Mouse (Mus musculus) T-helper 17 cell (primary cell): ENCODE results near the gene Atp2b1.

ENCODE experiments used
- in situ Hi-C, 2 experiments: fragments of 300-600 bp; cut with MboI, MseI; formaldehyde crosslinking; loops; 1 replicate in 1 of 2; 2 replicates in 1 of 2; pipeline ENCODE4 v1.15.1; 2025; ENCODE audit warnings: high pct_unique_total_duplicates in 2 of 2

Gene Atp2b1

DNA sequence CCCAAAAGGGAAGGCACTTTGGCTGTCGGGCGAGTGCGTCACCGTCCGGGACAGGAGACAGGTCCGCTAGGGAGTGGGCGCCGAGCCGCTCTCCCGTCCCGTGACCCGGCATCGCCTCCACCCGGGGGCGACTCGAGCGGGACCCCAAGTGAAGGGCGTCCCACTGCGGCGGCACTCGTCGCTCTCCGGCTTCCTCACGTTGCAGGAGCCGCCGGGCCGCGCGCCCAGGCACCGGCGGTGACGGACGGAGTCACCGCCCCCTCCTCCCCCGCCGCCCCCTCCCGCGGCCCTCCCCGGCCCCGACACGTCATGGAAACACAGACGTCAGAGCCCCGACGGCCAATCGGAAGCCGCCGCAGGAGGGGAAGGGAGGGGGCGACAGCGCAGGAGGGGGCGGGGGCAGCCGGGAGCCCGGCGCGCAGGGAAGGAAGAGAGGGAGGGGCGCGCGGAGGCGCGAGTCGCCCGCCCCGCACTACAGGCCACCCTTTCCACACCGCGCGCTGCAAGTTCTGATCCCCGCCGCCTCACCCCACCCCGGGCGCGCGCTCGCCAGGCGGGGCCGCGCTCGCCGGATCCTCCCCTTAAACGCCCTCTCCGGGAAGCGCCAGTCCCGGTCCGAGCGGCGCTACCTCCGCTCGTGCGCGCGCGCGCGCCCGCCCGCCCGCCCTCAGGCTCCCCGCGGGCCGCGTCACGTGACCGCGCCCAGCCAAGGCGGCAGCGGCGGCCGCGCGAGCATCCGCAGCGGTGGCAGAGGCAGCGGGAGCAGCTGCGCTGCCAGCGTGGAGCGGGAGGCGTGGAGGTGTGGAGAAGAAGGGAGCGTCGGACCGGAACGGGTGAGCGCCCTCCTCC is at the start of gene Atp2b1:
Gene Atp2b1, plus strand, starts transcription at position 446 of the 849 bp plus-strand sequence.
- in situ Hi-C loops: loop anchor here in 1 of 2 experiments (25.0 kb wide), 1 partner anchor 177 kb away; no protein-coding TSS in a partner anchor

DNA sequence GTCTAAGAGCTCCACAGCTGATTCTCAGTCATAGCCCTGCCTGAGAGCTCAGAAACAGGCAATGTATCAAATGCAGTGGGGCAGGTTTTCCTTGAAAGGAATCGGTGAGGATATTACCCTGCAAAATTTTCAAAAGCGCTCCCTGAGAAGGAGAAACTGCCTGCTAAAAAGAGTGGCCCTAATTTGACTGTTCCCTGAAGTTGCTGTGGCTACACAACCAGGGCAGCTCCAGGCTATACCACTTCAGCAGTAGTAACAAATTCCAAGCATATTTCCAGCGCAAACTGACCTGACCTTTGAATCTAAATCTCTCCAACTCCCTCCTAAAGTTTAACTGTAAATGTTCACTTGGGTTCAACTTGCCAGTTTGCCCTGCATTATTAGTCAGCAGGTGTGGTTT is 49.4 kb upstream of the Atp2b1 start:
- in situ Hi-C loops: loop anchor here in 1 of 2 experiments (5.0 kb wide), 1 partner anchor 622 kb away; no protein-coding TSS in a partner anchor

DNA sequence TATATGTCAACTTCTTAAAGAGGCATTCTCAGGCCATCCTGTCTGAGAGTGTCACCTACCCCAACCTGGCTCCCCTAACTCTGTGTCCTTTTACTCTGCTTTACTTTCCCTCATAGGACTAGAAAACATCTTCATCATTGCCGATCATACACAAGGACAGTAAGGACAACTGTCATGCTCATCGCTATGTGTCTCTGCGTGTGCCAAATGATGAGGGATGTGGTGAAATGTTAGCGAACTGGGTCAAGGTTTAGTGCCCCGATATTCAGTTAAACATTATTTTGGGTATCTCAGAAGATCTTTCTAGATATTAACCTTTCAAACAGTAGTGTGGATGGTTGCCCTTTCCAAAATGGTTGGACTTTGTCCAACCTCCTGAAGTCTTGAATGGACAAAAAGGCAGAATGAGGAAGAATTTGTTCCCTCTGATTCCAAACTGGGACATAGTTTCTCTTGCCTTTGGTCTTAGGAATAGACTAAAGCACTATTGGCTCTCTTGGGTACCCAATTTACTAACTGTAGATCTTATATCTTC is 47.3 kb upstream of the Atp2b1 start:
- in situ Hi-C loops: loop anchor here in 1 of 2 experiments (5.0 kb wide), 1 partner anchor 620 kb away; no protein-coding TSS in a partner anchor

DNA sequence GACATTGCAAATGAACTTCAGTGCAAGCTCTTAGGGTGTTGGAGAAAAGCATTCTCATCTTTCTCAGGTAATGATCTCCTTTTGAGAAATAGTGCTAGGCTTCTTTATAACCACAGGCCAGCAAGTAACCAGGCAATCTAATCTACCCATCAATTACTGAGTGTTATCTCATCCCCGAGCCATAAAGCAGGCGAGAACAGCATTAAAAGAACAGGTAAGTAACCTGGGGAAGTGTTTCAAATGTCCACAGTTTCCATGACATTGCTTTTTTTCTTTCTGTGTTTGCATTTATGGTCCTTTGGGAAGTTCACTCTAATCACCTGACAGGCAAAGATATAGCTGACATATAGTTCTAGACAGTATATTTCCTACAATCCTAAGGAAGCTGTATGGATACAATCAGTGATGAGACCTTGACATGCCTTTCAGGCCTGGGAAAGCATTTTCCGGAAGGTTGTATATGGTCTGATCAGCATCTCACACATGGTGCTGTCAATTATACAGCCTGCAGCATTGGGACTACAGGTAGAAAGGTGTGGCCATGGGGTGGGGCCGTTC is 45.8 kb upstream of the Atp2b1 start:
- in situ Hi-C loops: loop anchor here in 1 of 2 experiments (5.0 kb wide), 1 partner anchor 619 kb away; no protein-coding TSS in a partner anchor

DNA sequence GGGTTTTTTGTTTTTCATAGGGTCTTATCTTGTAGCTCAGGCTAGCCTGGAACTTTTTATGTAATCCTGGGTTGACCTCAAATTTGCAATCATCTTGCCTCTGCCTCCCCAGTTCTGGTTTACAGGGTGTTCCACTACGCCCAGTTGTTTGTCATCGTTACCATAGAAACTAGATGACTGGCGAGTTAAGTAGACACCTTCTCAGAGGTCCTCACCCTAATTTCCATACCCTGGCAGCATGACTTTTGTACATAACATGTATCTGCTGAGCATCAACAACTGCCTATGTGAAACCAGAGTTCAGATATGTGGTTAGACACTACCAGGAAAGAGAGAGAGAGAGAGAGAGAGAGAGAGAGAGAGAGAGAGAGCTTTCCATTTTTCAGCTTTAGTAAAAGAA is 36.4 kb upstream of the Atp2b1 start:
- in situ Hi-C loops: no loop called here

DNA sequence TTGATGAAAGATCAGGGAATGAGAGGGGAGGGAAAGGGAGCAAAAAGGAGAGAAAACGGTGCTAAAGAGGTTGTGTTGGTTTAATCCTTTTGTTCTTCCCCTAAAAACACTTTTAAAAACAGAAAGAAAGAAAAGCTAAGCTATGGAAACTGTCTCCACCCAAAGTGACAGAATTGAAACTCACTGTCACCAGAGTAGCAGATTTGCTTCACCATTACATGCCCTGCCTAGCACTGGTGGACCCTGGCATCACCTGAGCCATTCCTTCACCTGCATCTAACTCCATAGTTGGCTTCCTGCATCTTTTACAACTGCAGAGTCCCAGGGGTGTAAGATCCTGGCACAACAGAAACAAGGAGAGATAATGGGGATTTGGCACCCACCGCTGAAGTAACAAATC is 35.6 kb upstream of the Atp2b1 start:
- in situ Hi-C loops: no loop called here

DNA sequence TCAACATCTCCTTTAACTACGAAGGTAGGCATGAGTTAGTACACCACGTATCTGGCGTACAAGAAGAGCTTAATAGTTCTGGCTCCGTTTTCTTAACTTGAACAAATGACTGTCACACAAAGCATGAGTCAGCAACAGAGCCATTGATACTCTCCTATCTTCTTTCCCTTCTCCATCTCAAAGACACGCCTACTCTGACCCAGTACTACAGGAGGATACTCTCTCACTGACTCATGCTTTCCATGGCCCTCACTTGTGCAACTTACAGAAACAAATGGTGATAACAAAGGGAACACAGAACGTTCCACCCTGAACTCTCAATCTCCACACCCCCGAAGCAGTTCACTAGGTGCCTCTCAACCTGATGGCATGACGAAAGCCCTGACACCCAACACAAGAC is 34.1 kb upstream of the Atp2b1 start:
- in situ Hi-C loops: no loop called here

DNA sequence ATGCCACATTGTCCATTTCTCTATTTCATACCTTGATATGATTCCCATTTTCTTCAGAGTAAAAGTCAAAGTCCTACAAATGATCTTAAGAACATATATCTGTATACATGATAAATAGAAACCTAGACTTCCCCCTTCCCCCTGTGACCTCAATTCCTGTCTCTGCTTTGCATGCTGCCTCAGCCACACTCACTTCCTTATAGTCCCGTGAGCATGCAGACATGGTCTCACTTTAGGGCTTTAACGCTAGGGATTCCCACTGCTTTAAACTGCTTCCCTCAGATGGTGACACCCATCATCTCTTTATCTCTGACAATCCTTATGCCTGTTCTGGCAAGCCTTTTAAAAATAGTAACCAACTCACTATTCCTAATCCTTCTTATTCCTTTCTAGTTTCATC is 33.5 kb upstream of the Atp2b1 start:
- in situ Hi-C loops: no loop called here

DNA sequence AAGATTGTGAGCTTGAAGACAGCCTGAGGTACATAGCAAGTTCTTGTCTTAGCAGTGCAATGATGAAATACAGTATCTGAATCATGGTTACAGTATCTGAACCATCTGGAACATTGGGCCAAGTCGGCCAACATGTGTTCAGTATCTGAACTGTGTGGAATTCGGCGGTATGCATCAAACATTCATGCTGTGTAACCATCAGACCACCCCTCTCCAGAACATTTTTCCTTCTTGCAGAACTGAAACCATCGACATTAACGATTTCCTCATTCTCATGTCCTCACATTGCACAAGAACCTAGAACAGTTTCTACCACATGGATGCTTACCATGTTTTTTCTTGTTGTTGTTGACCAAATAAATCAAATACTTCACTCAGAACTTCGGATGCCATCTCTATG is 32.7 kb upstream of the Atp2b1 start:
- in situ Hi-C loops: no loop called here

DNA sequence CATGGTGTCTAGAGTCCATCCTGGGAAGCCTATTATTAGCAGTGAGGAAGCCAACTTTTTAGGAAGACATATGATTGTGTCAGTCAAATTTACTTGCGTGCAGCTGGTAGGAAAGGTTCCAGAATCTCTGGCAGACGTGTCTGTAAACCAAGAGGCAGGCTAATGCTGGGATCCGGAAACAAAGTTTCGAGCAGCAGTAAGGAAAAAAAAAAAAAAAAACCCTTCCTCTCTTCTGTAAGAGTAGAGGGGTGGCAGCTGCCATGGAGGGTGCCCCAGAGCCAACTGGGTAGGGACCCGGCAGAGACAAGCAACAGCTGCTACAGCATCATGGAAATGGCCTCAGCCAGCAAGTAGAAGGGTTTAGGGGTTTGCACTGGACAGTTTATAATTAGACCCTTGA is 31.6 kb upstream of the Atp2b1 start:
- in situ Hi-C loops: no loop called here

DNA sequence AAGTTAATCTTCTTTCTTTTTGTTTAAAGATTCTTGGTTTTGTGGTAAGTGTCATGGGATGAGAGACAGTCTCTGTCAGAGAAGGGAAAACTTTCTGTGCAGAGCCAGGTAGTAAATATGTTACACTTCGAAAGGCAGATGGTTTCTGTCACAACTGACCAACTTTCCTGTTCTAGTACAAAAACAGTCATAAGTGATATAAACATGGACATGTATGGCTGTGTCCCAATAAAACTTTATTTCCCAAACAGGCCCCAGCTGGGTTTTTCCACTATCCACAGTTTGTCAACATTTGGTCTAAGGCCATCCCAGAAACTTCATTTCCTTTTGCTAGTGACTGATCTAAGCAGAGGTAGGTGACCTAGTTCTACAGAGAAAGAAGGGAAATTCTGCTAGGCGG is 29.8 kb upstream of the Atp2b1 start:
- in situ Hi-C loops: no loop called here

DNA sequence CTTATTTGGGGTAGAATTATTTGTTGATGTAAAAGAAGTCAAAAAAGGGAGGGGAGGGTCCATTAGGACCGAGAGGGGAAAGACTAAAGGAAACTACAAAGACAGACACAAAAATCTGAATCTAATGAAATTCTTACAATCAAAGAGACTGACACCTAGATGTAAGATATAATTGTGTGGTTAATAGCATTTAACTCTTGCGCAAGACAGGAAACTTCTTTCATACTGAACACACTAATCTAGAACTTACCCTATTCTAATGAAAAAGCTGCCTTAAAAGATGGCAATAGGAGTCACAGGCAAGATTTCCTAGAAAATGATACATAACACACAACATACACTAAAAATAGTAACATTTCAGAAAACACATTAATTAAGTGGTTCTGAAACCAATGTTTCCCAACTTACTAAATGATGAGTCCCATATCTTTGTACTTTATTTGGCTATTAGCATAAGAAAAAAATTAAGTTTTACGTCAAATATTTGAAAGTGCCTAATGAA is 27.4 kb upstream of the Atp2b1 start:
- in situ Hi-C loops: loop anchor here in 1 of 2 experiments (5.0 kb wide), 1 partner anchor 100 kb away; no protein-coding TSS in a partner anchor

DNA sequence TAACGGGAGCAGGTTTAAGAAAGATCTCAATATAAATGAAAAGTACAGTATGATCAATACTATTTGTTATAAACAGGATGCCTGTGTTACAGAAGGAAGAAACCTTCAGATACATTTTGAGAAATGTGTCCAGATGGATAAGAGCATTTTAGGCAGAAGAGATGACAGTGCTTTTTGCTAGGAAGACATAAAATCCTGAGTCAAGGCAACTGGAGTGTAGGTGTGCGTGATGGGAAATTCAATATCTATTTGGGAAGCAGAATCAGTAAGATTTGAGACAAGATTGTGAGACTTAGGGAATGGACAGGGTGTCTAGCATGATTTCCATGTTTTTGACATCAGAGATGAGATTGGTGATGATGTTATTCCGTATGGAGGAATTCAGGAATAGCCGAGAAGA is 22.8 kb upstream of the Atp2b1 start:
- in situ Hi-C loops: no loop called here

DNA sequence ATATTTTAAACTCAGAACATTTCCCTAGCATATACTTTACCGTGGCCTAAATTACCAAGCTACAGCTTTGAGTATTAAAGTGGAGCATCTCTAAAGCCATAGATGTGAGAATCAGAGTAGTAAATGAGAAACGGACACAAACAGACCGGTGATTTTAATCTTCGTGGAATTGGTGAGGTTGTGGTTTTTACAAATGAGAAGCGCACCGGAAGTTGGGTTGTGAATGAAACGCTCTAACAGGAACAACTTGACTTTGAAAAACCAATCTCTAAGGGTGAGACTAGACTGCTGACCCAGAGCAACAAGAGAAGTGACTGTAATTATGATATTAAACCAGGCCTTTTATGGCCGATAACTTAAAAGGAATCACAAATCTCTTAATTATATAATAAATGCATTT is 16.7 kb upstream of the Atp2b1 start:
- in situ Hi-C loops: no loop called here

DNA sequence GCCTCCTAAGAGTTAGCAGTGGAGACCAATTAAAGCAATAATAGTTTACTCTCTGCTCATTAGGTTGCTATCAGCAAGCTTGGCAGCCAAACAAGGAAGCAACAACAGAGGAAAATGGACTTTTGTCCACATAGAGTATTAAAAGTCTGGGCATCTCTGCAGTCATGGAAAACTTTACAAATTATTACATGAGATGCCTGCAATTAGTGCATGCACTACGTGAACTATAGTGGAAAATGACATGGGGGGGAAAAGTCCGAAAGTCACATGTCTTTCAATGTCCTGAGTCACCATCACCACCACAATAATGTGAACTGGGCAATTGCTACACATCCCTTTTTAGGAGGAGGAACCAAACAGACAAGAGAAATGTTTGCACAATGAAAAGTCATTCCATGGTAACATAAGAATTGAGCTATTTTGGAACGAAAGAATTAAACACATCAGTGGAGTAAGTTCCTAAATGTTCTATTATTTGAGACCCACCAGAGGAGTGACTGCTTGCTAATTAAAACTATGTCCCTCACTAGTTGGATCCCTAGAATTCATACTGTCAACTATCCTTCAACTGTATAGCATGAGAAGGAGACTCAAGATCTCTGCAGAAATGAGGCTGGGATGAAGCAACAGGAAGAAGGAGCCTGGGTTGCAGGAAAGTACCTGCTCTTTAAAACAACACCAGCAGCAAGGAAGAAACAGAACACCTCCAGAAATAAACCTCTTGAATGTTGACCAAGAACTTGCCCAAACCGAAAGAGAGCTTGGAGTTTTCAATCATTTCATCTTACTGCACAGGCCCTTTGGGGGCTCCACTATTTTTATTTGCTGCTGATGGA is 16.1 kb upstream of the Atp2b1 start:
- in situ Hi-C loops: no loop called here

DNA sequence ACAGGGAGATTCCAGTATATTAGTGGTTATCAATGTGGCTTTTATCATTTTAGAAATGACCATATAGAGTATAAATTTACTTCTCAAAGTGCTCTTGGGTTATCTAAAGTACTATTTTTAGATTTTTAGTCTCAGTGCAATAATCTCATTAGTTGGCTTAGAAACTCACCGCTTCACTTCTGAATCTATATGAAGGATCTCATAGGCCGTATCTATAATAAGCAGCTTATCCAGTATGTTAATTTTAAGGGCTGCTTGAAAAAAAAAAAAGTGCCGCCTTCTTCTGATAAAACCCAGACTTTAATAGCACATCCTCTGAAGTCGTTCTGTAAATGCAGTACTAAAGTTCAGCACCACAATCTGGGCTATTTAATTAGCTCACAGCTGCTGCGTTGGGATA is 12.7 kb upstream of the Atp2b1 start:
- in situ Hi-C loops: loop anchor here in 1 of 2 experiments (25.0 kb wide), 1 partner anchor 164 kb away; no protein-coding TSS in a partner anchor

DNA sequence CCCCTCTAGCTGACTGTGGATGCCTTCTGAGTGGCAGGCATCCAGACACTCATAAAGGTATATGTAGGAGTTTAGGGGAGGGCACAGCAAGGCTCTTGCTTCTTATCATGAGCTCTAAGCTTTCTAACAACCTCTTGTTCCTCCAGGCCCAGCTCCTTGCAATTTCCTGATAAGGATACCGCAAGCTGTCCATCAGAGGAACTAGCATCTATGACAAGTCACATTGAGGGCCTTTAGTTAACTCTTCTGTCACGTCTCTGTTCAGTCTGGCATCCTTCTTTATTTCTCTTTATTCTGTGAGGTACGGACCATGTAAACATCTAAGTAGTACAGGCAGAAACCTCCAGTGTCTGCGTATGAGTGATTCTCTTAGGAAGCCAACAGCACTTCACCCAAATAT is 8.2 kb upstream of the Atp2b1 start:
- in situ Hi-C loops: loop anchor here in 1 of 2 experiments (25.0 kb wide), 1 partner anchor 169 kb away; no protein-coding TSS in a partner anchor

DNA sequence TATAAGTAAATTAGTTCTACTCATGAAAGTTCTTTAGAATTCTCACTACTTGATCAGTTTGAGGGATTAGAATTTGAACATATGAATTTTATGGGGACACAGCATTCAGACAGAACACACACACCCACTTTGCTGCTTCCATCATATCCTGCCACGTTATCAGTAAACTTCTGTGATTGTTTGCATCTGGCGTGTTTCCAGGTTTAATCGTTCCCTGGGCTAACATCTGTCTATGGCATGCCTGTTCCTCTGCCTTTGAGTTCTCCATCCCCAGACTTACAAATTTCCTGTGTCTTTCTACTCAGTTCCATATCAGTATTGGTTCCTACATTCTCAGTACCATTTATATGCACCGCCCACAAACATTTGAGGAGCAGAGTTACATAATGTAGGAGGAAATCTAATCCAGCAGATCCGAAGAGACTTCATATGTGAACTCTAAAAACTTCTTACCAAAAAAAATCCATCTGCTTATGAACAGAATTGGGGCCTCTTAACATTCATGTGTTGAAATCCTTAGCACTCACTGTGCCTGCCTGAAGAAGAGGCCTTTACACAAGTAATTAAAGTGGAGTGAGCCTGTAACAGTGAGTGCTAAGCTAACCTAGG is 7.2 kb upstream of the Atp2b1 start:
- in situ Hi-C loops: loop anchor here in 1 of 2 experiments (25.0 kb wide), 1 partner anchor 170 kb away; no protein-coding TSS in a partner anchor

DNA sequence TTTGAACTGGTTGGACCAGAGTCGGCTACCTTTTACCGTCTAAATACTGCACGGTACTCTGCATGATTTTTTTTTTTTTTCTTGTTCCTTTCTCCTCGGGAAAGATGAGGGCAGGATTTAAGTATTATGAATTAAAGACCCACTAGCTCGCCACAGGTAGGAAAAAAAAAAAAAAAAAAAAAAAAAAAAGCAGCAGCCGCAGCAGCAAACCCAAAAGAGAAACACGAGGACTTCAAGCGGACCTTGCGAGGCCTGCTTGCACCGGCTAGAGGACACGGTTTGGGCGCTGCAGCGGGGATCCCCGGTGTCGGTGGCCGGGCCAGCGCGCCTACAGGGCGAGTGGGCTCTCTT is 621 bp upstream of the Atp2b1 start:
- in situ Hi-C loops: loop anchor here in 1 of 2 experiments (25.0 kb wide), 1 partner anchor 176 kb away; no protein-coding TSS in a partner anchor

DNA sequence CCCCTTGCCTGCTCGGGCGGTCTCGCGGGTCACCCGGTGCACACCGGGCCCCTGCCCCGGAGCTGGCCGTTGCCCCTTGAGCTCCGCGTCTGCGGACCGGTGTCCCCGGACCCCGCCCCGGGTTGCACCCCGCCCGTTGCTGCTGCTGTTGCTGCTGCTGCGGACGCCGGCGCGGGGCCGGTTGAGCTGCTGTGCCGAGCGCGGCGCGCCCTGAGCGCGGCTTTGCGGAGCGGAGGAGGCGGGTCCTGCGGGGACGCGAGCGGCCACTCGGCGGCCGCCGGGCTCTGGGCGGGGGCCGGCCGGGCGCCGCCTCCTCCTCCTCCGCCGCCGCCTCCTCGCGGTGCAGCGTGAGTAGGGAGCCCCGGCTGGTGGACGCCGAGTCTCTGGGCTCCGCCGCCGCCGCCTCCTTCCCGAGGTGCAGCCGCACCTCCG is 620 bp downstream of the Atp2b1 start:
- in situ Hi-C loops: loop anchor here in 1 of 2 experiments (25.0 kb wide), 1 partner anchor 178 kb away; no protein-coding TSS in a partner anchor
